Mouse (Mus musculus): ENCODE results near the gene Tacr2.

DNA sequence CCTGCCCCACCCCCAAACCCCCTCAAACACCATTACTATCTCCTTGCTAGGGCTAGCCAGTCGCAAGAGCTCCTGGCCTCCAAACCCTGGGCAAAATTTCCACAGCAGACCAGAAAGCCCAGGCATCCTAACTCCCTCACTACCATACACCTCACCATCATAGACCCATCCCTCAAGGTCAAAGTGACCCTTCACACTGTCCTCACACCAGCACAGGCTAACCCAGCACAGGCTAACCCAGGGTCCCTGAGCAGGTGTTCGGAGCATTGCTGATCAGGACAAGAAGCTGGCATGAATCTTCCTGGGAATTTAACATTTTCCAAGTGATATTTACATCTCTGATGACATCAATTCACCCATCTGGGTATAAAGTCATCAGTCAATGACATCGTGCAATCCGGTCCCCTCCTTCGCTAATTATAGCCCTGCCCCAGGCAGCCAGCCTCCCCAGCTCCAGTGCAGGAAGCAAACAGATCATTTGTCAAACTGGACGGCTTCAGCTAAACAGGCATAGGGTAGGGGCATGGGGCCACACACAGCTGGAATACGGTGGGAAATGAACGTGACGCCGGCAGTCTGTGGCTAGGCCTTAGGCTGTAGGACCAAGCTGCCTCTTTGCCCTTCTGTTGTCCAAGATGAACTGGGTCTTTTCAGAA, 43.9 kb upstream of the Tacr2 start:
- TF ChIP-seq POLR2A (IDR thresholded peaks at IDR 0.05; ENCODE audit: borderline replicate concordance, control insufficient read depth, low read depth, low read length) (no peak), CTCF (IDR thresholded peaks at IDR 0.05; ENCODE audit: control insufficient read depth, insufficient read depth, low read length) (no peak)
